Mouse (Mus musculus) hindbrain, postnatal 0 days (tissue): ENCODE measurements around the gene Rab25. TPM values are rescaled to one million over a fixed set of nuclear protein-coding genes. Genes with fewer than 3 reads are reported as not detected.

Experiments used
- ATAC-seq: fragments of 200-750 bp; cut with Nextera tagmentation; 2 replicates; pipeline ENCODE4 v1.8.0; 2017; ENCODE audit warnings: mild to moderate bottlenecking, moderate TSS enrichment, moderate library complexity
- DNase-seq: peaks from one replicate; pipeline ENCODE4 v3.0.0-alpha.2; 2015; ENCODE audit warnings: low spot score
- H3K27ac ChIP-seq: fragments of 300-500 bp; sonication (generic); 2 replicates; pipeline ENCODE4 v1.5.1; 2014; ENCODE audit warnings: mild to moderate bottlenecking
- H3K27me3 ChIP-seq: fragments of 300-500 bp; sonication (generic); 2 replicates; pipeline ENCODE4 v1.6.1; 2014; ENCODE audit warnings: low read length, mixed read lengths; ENCODE audit not compliant: insufficient read depth
- H3K36me3 ChIP-seq: fragments of 300-500 bp; sonication (generic); 2 replicates; pipeline ENCODE4 v1.6.1; 2014; ENCODE audit warnings: low read length, mixed read lengths; ENCODE audit not compliant: insufficient read depth
- H3K4me1 ChIP-seq: fragments of 300-500 bp; sonication (generic); 2 replicates; pipeline ENCODE4 v1.6.1; 2014; ENCODE audit warnings: antibody characterized with exemption, low read length, mixed read lengths; ENCODE audit not compliant: insufficient read depth
- H3K4me2 ChIP-seq: fragments of 300-500 bp; sonication (generic); 2 replicates; pipeline ENCODE4 v1.6.1; 2014; ENCODE audit warnings: low read depth, mild to moderate bottlenecking, low read length, moderate library complexity, mixed read lengths
- H3K4me3 ChIP-seq: fragments of 300-500 bp; sonication (generic); 2 replicates; pipeline ENCODE4 v1.5.1; 2014; ENCODE audit warnings: low read length
- H3K9ac ChIP-seq: fragments of 300-500 bp; sonication (generic); replicated peaks from 2 replicates; pipeline ENCODE4 v1.6.1; 2014; ENCODE audit warnings: mild to moderate bottlenecking, low read length, moderate library complexity, mixed read lengths
- H3K9me3 ChIP-seq: fragments of 300-500 bp; sonication (generic); 2 replicates; pipeline ENCODE4 v1.6.1; 2016; ENCODE audit warnings: low read length, mixed read lengths
- CTCF ChIP-seq: IDR thresholded peaks from 2 replicates; pipeline ENCODE4 v1.5.1; 2016; ENCODE audit warnings: antibody characterized with exemption, control low read depth, low read depth
- WGBS: fragments of 180-500 bp; shearing (Covaris S2); extraction: QIAGEN DNeasy Blood & Tissue Kit; methylation state at CpG from one replicate; pipeline ENCODE4 v1.1.7; 2014; 5-methylcytosine and 5-hydroxymethylcytosine counted together
- polyA plus RNA-seq: library from polyadenylated mRNA; unstranded; fragments of >200 nt; fragmentation: Nextera tagmentation; extraction: Ambion mirVana; gene quantifications from 2 replicates; pipeline ENCODE4 v1.2.1, GENCODE M21; 2015
- total RNA-seq: library from RNA; depleted of rRNA; stranded (reverse); fragments of >200 nt; gene quantifications from 2 replicates; pipeline ENCODE4 v1.2.3, GENCODE M21; 2014

Gene Rab25
- total and polyA plus RNA-seq, 2 experiments from 2014 or later: 1.3 TPM; not detected in 1

DNA sequence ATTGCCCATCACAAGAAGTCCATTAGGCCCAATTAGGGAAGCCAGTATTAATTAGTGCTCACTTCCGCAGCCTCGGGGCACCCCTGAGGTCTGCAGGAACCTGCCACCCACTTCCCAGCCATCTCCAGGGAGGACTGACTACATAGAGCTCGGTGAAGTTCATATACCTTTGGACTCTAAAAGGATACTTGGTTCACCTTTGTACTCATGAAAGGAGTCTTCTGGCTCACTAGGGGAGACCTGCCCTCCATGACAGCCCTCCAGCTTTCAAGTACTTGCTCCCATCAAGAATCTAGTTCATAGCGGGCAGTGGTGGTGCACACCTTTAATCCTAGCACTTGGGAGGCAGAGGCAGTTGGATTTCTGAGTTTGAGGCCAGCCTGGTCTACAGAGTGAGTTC is 29.7 kb downstream of the Rab25 start:
- H3K27me3 ChIP-seq: no peaks in the 10 kb centered on the region
- H3K4me1 ChIP-seq: 0 out of 2 replicates have a peak, but pooled peaks cover 1% of the 10 kb centered on the region
- no peak for DNase-seq
- TF ChIP-seq CTCF: no peak
- no peak overlapping the region for H3K9ac ChIP-seq
- H3K4me2 ChIP-seq: no peak overlapping the region
- H3K36me3 ChIP-seq: no peaks in the 10 kb centered on the region
- no peak for ATAC-seq
- H3K9me3 ChIP-seq: no peaks in the 10 kb centered on the region
- 91% methylated on average over 4 of the region's 4 CpGs for WGBS
- no peak overlapping the region for H3K4me3 ChIP-seq
- H3K27ac ChIP-seq: no peak overlapping the region

GRCm38 (mm10) chr3:88516407-88516806 is 31.7 kb downstream of the Rab25 start:
- ATAC-seq (no peak), DNase-seq (no peak)
- H3K9me3 ChIP-seq: no peaks in the 10 kb centered on the region
- H3K36me3 ChIP-seq: no peaks in the 10 kb centered on the region
- H3K4me2 ChIP-seq: no peak overlapping the region
- H3K9ac ChIP-seq: no peak overlapping the region
- no peak for TF ChIP-seq CTCF
- H3K27me3 ChIP-seq: no peaks in the 10 kb centered on the region
- 0 out of 2 replicates have a peak, but pooled peaks cover 8% of the 10 kb centered on the region for H3K4me1 ChIP-seq
- H3K27ac ChIP-seq: no peak overlapping the region
- H3K4me3 ChIP-seq: no peak overlapping the region
- WGBS: 86% methylated on average over 2 of the region's 2 CpGs

GRCm38 (mm10) chr3:88515095-88515386 is 33.1 kb downstream of the Rab25 start:
- DNase-seq: no peak
- H3K4me2 ChIP-seq: no peak overlapping the region
- H3K4me1 ChIP-seq: peaks cover 16% of the 10 kb centered on the region; the same call in 1 of the 2 replicates
- H3K9ac ChIP-seq: no peak overlapping the region
- no peak overlapping the region for H3K4me3 ChIP-seq
- H3K27ac ChIP-seq: no peak overlapping the region
- no peaks in the 10 kb centered on the region for H3K9me3 ChIP-seq
- WGBS: 96% methylated on average over 2 of the region's 2 CpGs
- ATAC-seq: no peak
- H3K27me3 ChIP-seq: no peaks in the 10 kb centered on the region
- no peak for TF ChIP-seq CTCF
- H3K36me3 ChIP-seq: no peaks in the 10 kb centered on the region

DNA sequence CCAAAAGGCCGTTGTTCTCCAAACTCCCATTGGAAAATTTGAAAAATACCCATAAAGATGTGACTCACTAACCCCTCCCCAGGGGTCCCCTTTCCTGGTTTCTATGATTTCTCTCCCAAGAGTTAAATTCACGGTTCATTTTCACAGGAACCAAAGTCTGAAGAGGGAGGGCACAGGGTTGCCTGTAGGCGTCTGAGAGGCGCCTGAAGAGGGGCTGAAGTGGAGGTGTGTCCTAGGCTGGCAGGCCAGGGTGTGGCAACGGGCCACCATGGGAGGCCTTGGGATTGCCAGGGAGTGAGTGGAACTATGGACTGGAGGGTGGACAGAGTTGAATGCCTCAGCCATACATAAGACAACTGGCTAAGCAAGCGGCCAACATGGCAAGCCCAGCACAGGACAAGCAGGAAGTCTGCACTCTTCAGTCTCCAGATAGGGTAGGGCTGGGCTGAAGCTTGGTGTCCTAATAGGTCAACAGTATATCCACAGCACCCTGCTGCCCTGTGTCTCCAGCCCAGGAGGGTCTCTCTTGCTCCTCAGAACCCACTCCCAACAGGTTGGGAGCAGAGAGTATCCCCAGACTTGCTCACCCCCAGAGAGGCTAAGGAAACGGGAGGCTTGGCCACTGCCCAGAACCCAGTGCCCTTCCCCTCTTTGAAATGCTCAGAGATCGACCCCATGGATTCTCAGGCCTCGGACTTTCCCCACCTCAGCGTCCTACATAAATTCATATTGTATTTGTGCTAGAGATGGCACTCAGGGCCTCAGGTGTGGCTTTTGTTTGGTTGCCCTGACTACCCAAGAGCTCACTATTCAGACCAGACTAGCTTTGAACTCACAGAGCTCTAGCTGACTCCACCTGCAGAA is 33.6 kb downstream of the Rab25 start:
- no peak for DNase-seq
- ATAC-seq: no peak
- Histone ChIP-seq H3K36me3 (no peaks in the 10 kb centered on the region), H3K4me2 (no peak overlapping the region), H3K9me3 (no peaks in the 10 kb centered on the region), H3K4me3 (no peak overlapping the region), H3K4me1 (peaks cover 18% of the 10 kb centered on the region), H3K27me3 (no peaks in the 10 kb centered on the region), H3K9ac (no peak overlapping the region), H3K27ac (no peak overlapping the region)
- WGBS: 74% methylated on average over 10 of the region's 10 CpGs
- TF ChIP-seq CTCF: no peak

- DNase-seq (no peak), ATAC-seq (no peak)
- 83% methylated on average over 7 of the region's 7 CpGs for WGBS
- Histone ChIP-seq H3K4me1 (peaks cover 22% of the 10 kb centered on the region), H3K27me3 (no peaks in the 10 kb centered on the region), H3K27ac (no peak overlapping the region), H3K4me3 (no peak overlapping the region), H3K9ac (no peak overlapping the region), H3K4me2 (no peak overlapping the region), H3K36me3 (no peaks in the 10 kb centered on the region), H3K9me3 (no peaks in the 10 kb centered on the region)
- TF ChIP-seq CTCF: no peak
Observed at GRCm38 (mm10) chr3:88513546-88514115, 34.5 kb downstream of the Rab25 start.

- no peak overlapping the region for H3K9ac ChIP-seq
- no peaks in the 10 kb centered on the region for H3K27me3 ChIP-seq
- no peaks in the 10 kb centered on the region for H3K36me3 ChIP-seq
- peaks cover 22% of the 10 kb centered on the region for H3K4me1 ChIP-seq
- no peak for TF ChIP-seq CTCF
- ATAC-seq: no peak
- H3K9me3 ChIP-seq: no peaks in the 10 kb centered on the region
- no peak overlapping the region for H3K4me3 ChIP-seq
- no peak overlapping the region for H3K27ac ChIP-seq
- 38% methylated on average over 14 of the region's 15 CpGs for WGBS
- DNase-seq: no peak
- H3K4me2 ChIP-seq: no peak overlapping the region
Observed at GRCm38 (mm10) chr3:88512896-88513545, 35.1 kb downstream of the Rab25 start.
